Mouse (Mus musculus) forebrain, embryonic 13.5 days (tissue): Measurements from ENCODE around the gene Ikzf2. TPM values are rescaled to one million over a fixed set of nuclear protein-coding genes. Genes with fewer than 3 reads are reported as not detected.

Experiments
- ATAC-seq: fragments of 200-750 bp; cut with Nextera tagmentation; 2 replicates; pipeline ENCODE4 v1.8.0; 2017
- H3K27ac ChIP-seq: fragments of 300-500 bp; sonication (generic); 2 replicates; pipeline ENCODE4 v1.5.1; 2015; ENCODE audit warnings: inconsistent platforms, mild to moderate bottlenecking, moderate library complexity
- H3K27me3 ChIP-seq: fragments of 300-500 bp; sonication (generic); 2 replicates; pipeline ENCODE4 v1.6.1; 2015; ENCODE audit warnings: mild to moderate bottlenecking, inconsistent platforms
- H3K36me3 ChIP-seq: fragments of 300-500 bp; sonication (generic); 2 replicates; pipeline ENCODE4 v1.6.1; 2015; ENCODE audit warnings: mild to moderate bottlenecking, inconsistent platforms; ENCODE audit not compliant: poor library complexity, severe bottlenecking
- H3K4me1 ChIP-seq: fragments of 300-500 bp; sonication (generic); 2 replicates; pipeline ENCODE4 v1.6.1; 2015; ENCODE audit warnings: inconsistent platforms
- H3K4me2 ChIP-seq: fragments of 300-500 bp; sonication (generic); 2 replicates; pipeline ENCODE4 v1.6.1; 2015; ENCODE audit warnings: inconsistent platforms, mild to moderate bottlenecking, moderate library complexity
- H3K4me3 ChIP-seq: fragments of 300-500 bp; sonication (generic); 2 replicates; pipeline ENCODE4 v1.5.1; 2015; ENCODE audit warnings: mild to moderate bottlenecking, inconsistent platforms
- H3K9ac ChIP-seq: fragments of 300-500 bp; sonication (generic); 2 replicates; pipeline ENCODE4 v1.6.1; 2015; ENCODE audit warnings: mild to moderate bottlenecking, inconsistent platforms
- H3K9me3 ChIP-seq: fragments of 300-500 bp; sonication (generic); replicated peaks from 2 replicates; pipeline ENCODE4 v1.6.1; 2016; ENCODE audit warnings: inconsistent platforms
- WGBS: fragments of 180-500 bp; shearing (Covaris S2); methylation state at CpG from one replicate; pipeline ENCODE4 v1.1.7; 2015; 5-methylcytosine and 5-hydroxymethylcytosine counted together
- polyA plus RNA-seq: library from polyadenylated mRNA; unstranded; fragments of >200 nt; fragmentation: Nextera tagmentation; extraction: Ambion mirVana; gene quantifications from 2 replicates; pipeline ENCODE4 v1.2.1, GENCODE M21; 2015

Ikzf2 gene
- polyA plus RNA-seq, 1 experiment from 2014 or later = 4.5 TPM

DNA sequence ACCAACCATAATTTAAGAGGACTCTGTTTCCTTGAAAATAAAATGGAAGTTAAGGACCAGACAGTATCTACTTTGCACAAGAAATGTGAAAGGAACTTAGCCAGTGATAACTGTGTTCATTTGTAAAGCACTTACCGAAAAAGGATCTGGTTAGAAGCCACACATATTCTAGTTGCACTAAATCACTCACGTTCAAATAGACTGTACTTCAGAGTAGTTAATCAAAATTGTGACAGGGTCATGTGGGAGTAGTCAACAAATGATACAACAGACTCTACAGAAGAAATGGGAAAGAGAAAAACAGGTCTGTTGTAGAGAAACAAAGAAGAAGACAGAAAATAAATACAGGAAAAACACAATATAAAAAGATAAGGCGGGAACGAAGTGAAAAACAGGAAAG lies 158.3 kb downstream of the Ikzf2 start:
- no peaks in the 10 kb centered on the region for H3K9me3 ChIP-seq
- WGBS = 88% methylated on average over 4 of the region's 4 CpGs

DNA sequence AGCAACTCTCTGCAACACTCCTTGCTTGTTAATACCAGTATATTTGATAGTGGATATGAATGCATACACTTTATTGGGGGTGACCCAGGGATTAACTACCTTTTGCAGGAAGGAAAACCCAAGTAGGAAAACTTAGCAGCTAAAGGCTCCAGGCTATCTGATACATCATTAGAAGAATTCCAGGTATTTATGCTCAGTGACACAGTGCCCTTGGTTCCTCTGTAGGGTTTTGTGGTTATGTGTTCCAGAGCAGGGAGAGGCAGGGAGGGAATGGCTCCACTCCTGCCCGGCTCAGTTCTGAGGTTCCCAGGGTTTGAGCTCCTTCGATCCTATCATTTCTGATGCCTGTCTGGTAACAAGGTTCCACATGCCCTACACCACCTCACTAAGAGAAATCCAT lies 165.4 kb downstream of the Ikzf2 start:
- H3K4me2 ChIP-seq = no peak overlapping the region
- no peak for ATAC-seq
- H3K4me3 ChIP-seq = no peak overlapping the region
- H3K9me3 ChIP-seq = no peaks in the 10 kb centered on the region
- no peak overlapping the region for H3K27ac ChIP-seq
- no peaks in the 10 kb centered on the region for H3K36me3 ChIP-seq
- no peaks in the 10 kb centered on the region for H3K27me3 ChIP-seq
- H3K9ac ChIP-seq = no peak overlapping the region
- 97% methylated on average over 2 of the region's 2 CpGs for WGBS
- no peaks in the 10 kb centered on the region for H3K4me1 ChIP-seq

More for the DNA sequence above, 158.3 kb downstream of the Ikzf2 start:
- H3K4me3 ChIP-seq = no peak overlapping the region
- no peak overlapping the region for H3K4me2 ChIP-seq
- ATAC-seq = no peak
- H3K27me3 ChIP-seq = no peaks in the 10 kb centered on the region
- no peak overlapping the region for H3K27ac ChIP-seq
- no peaks in the 10 kb centered on the region for H3K36me3 ChIP-seq
- H3K9ac ChIP-seq = no peak overlapping the region
- H3K4me1 ChIP-seq = no peaks in the 10 kb centered on the region

DNA sequence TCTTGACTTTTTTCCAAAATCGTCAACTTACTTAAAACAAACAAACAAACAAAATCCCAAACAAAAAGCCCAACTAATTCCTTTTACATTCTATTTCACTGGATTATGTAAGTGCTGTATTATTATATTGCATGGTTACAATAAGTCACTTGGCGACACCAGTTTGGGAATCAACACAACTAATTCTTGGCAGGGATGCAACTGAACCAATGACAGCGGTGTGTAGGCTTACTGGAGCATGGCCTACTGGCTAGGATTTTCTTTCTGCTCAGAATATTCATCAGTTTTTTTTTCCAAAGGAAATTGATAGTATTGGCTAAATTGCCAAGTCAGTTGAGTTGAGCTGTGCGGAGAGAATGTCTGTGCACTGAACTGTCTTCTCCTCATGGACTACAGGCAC lies 167.7 kb downstream of the Ikzf2 start:
- Histone ChIP-seq H3K4me3 (no peak overlapping the region), H3K27me3 (no peaks in the 10 kb centered on the region), H3K4me2 (no peak overlapping the region), H3K4me1 (no peaks in the 10 kb centered on the region), H3K9ac (no peak overlapping the region), H3K9me3 (no peaks in the 10 kb centered on the region), H3K27ac (no peak overlapping the region), H3K36me3 (no peaks in the 10 kb centered on the region)
- WGBS = 89% methylated on average over 4 of the region's 4 CpGs
- no peak for ATAC-seq

DNA sequence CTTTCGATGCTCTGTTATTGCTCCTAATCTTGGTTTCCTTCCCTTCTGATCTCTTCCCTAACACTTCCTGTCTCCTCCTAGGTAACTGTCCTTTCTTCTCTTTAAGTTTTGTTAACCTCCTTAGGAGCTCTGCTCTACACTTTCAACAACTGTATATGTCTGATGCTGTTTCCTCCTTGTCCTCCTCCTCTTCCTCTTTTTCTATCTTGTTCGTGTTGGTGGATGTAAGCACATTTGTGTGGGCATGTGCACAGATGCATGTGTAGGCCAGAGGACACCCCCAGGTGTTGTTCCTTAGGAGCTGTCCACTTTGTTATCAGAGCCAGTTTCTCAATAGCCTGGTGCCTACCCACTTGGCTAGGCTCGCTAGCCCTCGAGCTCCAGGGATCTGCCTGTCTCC lies 169.0 kb downstream of the Ikzf2 start:
- Histone ChIP-seq H3K4me2 (no peak overlapping the region), H3K4me1 (no peaks in the 10 kb centered on the region; the same call in 1 of the 2 replicates), H3K36me3 (no peaks in the 10 kb centered on the region), H3K9ac (no peak overlapping the region), H3K4me3 (no peak overlapping the region), H3K27ac (no peak overlapping the region), H3K27me3 (no peaks in the 10 kb centered on the region), H3K9me3 (no peaks in the 10 kb centered on the region)
- 90% methylated on average over 4 of the region's 4 CpGs for WGBS
- ATAC-seq = no peak

DNA sequence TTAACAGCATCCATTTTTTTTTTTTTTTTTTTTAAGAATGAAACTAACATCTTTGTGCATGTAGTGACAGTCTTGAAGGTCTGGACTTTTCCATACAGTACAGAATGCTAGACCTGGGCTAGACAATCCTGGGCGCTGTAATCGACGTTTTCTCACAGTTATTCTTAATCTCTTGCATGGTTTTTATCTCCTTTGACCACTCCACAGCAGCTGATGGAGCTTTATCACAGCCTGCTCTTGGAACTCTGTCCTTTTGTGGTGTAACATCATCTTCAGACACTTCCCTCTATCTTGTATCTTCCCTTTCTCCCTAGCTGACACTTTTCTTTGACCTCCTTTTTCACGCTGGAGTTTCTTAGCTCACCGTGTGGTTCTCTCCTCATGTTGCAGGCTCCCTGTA lies 170.9 kb downstream of the Ikzf2 start:
- Histone ChIP-seq H3K4me2 (no peak overlapping the region), H3K27ac (no peak overlapping the region), H3K27me3 (no peaks in the 10 kb centered on the region), H3K9me3 (no peaks in the 10 kb centered on the region), H3K36me3 (no peaks in the 10 kb centered on the region), H3K4me3 (no peak overlapping the region), H3K4me1 (peaks cover 5% of the 10 kb centered on the region; the same call in 1 of the 2 replicates), H3K9ac (no peak overlapping the region)
- no peak for ATAC-seq
- WGBS = 81% methylated on average over 5 of the region's 5 CpGs

DNA sequence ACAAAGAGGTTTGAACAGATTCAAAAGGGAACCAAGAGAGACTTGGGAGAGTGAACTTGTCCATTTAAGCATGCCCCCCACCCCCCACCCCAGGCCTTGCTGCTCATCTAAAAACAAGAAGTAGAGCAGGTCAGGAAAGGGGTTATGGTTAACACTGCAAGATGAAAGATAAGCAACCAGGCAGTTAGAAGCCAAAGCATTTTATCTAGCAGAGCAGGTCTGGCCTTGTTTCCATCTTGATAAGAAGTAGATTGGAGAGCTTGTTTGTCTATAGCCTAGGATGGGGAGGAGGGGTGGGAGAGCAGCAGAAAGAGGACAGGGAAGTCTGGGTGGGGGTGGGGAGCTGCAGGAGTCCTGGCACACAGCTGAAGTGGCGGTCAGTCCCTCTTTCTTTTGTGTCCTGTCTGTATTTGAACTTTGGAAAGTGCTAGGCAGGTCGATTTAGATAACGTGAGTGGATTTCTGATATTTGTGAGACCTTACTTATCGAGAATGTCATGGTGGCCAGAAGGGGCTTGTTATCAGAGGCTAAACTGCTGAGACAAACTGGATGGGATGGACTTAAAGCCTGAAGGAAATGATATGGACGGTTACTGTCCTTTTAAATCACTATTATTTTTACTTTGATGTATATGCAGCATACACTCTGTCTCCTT lies 173.3 kb downstream of the Ikzf2 start:
- Histone ChIP-seq H3K27ac (no peak overlapping the region), H3K27me3 (no peaks in the 10 kb centered on the region), H3K36me3 (no peaks in the 10 kb centered on the region), H3K4me2 (no peak overlapping the region), H3K4me1 (peaks cover 5% of the 10 kb centered on the region; the same call in 1 of the 2 replicates), H3K9ac (no peak overlapping the region), H3K4me3 (no peak overlapping the region), H3K9me3 (no peaks in the 10 kb centered on the region)
- WGBS = 46% methylated on average over 5 of the region's 5 CpGs
- ATAC-seq = no peak

DNA sequence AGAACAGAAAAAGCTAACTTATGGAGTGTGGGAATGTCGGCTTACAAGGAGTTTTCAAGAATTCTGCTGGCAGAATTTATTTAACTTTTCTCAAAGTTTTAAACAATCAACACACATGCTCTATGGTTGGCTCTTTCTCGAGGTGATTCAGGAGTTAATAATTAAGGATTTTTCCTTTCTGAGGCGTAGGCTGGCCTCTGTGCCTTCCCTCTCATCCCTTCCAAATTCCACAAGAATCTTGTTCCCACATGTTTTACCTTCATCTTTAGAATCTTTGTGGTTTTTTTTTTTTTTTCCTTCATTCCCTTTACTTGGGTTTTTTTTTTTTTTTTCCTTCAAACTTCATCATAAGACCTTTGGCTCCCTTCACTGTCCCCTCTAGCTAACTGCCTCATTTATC lies 178.8 kb downstream of the Ikzf2 start:
- no peaks in the 10 kb centered on the region for H3K36me3 ChIP-seq
- no peak for ATAC-seq
- H3K27ac ChIP-seq = no peak overlapping the region
- H3K27me3 ChIP-seq = no peaks in the 10 kb centered on the region
- peaks cover 5% of the 10 kb centered on the region; the same call in 1 of the 2 replicates for H3K4me1 ChIP-seq
- 47% methylated on average over 3 of the region's 3 CpGs for WGBS
- H3K4me3 ChIP-seq = no peak overlapping the region
- H3K9ac ChIP-seq = no peak overlapping the region
- H3K4me2 ChIP-seq = no peak overlapping the region
- H3K9me3 ChIP-seq = no peaks in the 10 kb centered on the region

DNA sequence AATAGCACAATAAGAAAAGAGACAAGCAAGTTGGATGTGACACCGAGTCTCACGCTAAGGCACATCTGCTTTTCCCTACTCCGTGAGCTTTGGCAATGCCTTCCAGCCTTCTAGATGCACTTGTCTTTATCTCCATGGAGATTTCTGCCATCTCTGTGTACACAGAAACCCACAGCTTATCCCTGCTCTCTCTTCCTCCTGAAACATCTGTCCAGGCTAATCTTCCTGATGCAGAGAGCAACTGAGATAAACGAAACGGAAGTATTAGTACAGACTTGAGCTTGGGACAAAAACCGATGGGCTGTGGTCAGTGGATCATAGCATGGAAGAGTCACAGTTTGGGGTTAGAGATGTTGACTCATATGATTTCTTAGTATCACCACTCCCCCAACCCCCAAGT lies 179.5 kb downstream of the Ikzf2 start:
- no peak overlapping the region for H3K27ac ChIP-seq
- H3K36me3 ChIP-seq = no peaks in the 10 kb centered on the region
- H3K27me3 ChIP-seq = no peaks in the 10 kb centered on the region
- H3K4me1 ChIP-seq = peaks cover 5% of the 10 kb centered on the region; the same call in 1 of the 2 replicates
- H3K4me2 ChIP-seq = no peak overlapping the region
- H3K9me3 ChIP-seq = no peaks in the 10 kb centered on the region
- 89% methylated on average over 6 of the region's 6 CpGs for WGBS
- no peak overlapping the region for H3K9ac ChIP-seq
- H3K4me3 ChIP-seq = no peak overlapping the region
- no peak for ATAC-seq

DNA sequence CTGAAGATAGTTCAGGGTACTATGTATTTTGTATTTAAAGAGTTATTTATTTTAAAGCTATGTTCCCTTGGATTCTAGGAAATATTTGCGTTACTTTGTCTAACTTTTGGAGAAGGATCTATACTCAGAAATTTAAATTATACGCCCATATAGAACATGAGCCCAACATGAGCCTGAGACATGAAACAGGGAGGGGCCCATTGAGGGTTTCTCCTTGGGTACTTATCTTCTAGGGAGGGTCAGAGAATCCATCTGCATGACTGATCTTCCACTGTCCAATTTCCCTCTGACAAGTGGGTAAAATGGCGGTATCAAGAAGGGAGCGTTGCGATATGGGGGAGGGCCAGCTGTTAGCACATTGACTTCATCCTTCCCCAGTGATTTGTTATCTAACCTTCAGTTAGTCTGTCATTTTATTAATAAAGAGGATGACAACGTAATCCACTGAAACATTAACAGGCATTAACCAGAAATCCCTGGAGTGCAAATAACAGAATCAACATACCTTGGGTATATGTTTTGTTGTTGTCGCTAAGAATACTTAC lies 180.4 kb downstream of the Ikzf2 start:
- WGBS = 96% methylated on average over 7 of the region's 7 CpGs
- H3K9ac ChIP-seq = no peak overlapping the region
- H3K9me3 ChIP-seq = no peaks in the 10 kb centered on the region
- peaks cover 2% of the 10 kb centered on the region; the same call in 1 of the 2 replicates for H3K4me1 ChIP-seq
- no peak overlapping the region for H3K4me2 ChIP-seq
- no peaks in the 10 kb centered on the region for H3K36me3 ChIP-seq
- no peaks in the 10 kb centered on the region for H3K27me3 ChIP-seq
- H3K4me3 ChIP-seq = no peak overlapping the region
- H3K27ac ChIP-seq = no peak overlapping the region
- no peak for ATAC-seq

DNA sequence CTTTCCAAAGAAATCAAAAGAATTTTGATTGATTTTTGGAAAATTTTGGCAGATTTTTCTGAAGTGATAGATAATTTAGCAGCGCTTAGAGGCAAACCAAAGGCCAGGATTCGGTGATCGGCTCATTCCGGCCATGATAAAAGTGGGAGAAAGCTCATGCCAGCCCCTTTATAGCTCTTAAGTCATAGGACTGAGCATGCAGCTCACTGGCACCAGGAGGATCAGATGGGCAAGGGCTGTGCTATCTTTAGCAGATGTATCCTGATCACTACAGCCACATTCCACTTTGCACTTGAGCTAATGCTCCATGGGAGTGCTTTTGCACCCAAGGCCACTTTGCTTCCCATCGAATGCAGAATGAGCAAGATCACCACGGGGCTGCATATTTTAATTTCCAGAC lies 181.0 kb downstream of the Ikzf2 start:
- H3K4me3 ChIP-seq = no peak overlapping the region
- H3K36me3 ChIP-seq = no peaks in the 10 kb centered on the region
- no peak for ATAC-seq
- H3K27ac ChIP-seq = no peak overlapping the region
- H3K9ac ChIP-seq = no peak overlapping the region
- H3K4me1 ChIP-seq = no peaks in the 10 kb centered on the region
- H3K27me3 ChIP-seq = no peaks in the 10 kb centered on the region
- no peak overlapping the region for H3K4me2 ChIP-seq
- H3K9me3 ChIP-seq = no peaks in the 10 kb centered on the region
- 96% methylated on average over 6 of the region's 6 CpGs for WGBS

DNA sequence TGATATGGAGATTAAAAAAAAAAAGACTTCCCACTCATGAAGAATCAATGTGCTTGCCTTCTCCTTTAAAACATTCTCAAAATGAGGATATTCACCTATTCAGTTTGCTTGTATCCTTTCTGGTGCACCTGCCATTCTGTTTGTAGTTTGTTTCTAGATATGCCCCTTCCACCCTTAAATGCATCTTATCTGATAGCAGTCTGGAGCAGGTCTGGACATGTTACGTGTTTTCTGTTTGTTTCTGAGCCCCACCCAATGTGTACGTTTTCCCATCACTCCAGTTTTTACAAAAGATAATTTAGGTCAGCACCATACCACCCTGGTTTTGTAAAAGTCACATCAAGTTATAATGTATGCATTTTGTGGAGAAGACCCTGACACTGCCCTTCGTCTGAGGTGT lies 186.7 kb downstream of the Ikzf2 start:
- Histone ChIP-seq H3K36me3 (no peaks in the 10 kb centered on the region), H3K4me3 (no peak overlapping the region), H3K4me2 (no peak overlapping the region), H3K9me3 (no peaks in the 10 kb centered on the region), H3K4me1 (peaks cover 9% of the 10 kb centered on the region), H3K27ac (no peak overlapping the region), H3K27me3 (peaks cover 15% of the 10 kb centered on the region; the same call in 1 of the 2 replicates), H3K9ac (no peak overlapping the region)
- ATAC-seq = no peak
- 88% methylated on average over 3 of the region's 3 CpGs for WGBS

DNA sequence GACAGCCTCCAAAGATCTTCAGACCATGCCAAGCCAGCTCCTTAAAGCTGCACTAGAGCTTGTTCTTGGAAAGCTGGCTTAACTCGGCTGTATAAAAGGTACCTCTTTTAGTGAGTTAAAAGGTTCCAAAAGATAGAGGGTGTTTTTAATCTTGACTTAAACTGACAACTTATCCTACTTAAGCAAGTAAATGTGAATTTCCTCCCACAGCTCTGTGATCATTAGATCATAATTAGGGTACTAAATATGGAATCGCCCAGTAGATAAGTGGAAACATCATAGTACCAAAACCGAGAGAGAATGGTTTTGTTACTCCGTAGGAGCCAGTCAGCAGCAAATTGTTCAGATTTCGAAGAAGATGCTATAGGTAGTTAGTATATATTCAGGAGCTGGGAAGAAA lies 187.4 kb downstream of the Ikzf2 start:
- WGBS = 83% methylated on average over 5 of the region's 5 CpGs

DNA sequence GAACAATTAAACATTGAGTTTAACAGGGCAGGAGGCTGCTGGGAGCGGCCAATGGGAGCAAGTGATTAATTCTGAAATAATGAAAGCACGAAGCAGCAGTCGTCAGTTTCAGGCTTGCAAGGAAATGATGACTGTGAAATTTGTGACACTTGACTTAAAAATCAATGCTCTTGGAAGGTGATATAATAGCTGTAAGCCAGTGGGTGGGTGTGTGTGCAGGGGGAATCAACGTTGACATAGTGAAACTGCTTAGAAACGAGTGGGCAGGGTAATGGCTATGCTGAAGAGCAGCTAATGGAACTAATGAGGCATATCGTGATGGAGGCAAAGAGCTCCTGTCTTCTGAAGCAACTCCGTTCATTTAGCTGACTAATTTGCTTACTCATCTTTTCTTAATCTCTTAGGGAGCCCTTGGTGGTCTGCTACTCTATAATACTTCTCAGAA lies 188.2 kb downstream of the Ikzf2 start:
- 6% methylated on average over 7 of the region's 7 CpGs for WGBS
- Histone ChIP-seq H3K4me3 (no peak overlapping the region), H3K27me3 (peaks cover 15% of the 10 kb centered on the region; the same call in 1 of the 2 replicates), H3K9ac (no peak overlapping the region), H3K9me3 (no peaks in the 10 kb centered on the region), H3K4me2 (peak overlapping the region; percentile 41), H3K36me3 (no peaks in the 10 kb centered on the region), H3K27ac (no peak overlapping the region), H3K4me1 (peaks cover 9% of the 10 kb centered on the region)
- peak; percentile 70 for ATAC-seq

More for the DNA sequence above, 187.4 kb downstream of the Ikzf2 start:
- no peak for ATAC-seq
- Histone ChIP-seq H3K27me3 (peaks cover 15% of the 10 kb centered on the region; the same call in 1 of the 2 replicates), H3K4me1 (peaks cover 9% of the 10 kb centered on the region), H3K9ac (no peak overlapping the region), H3K36me3 (no peaks in the 10 kb centered on the region), H3K4me2 (no peak overlapping the region), H3K27ac (no peak overlapping the region), H3K4me3 (no peak overlapping the region), H3K9me3 (no peaks in the 10 kb centered on the region)
